Mouse (Mus musculus) MEL (cell line): ENCODE measurements around the gene Kcnj15.

ENCODE experiments used
- BHLHE40 ChIP-seq: IDR thresholded peaks from 2 replicates; pipeline ENCODE4 v1.6.1; 2012; ENCODE audit warnings: low read depth, mild to moderate bottlenecking, inconsistent platforms, low read length, improper control_type of control experiment, borderline replicate concordance
- GATA1 ChIP-seq: IDR thresholded peaks from 2 replicates; pipeline ENCODE4 v1.6.1; 2011; ENCODE audit warnings: low read depth, low read length, improper control_type of control experiment
- MAX ChIP-seq: IDR thresholded peaks from 2 replicates; pipeline ENCODE4 v1.6.1; 2011; ENCODE audit warnings: low read length, improper control_type of control experiment
- SMC3 ChIP-seq: IDR thresholded peaks from 2 replicates; pipeline ENCODE4 v1.6.1; 2011; ENCODE audit warnings: low read depth, low read length, improper control_type of control experiment
- TAL1 ChIP-seq: IDR thresholded peaks from 2 replicates; pipeline ENCODE4 v1.6.1; 2012; ENCODE audit warnings: mild to moderate bottlenecking, inconsistent platforms, low read length, moderate library complexity, mixed read lengths

DNA sequence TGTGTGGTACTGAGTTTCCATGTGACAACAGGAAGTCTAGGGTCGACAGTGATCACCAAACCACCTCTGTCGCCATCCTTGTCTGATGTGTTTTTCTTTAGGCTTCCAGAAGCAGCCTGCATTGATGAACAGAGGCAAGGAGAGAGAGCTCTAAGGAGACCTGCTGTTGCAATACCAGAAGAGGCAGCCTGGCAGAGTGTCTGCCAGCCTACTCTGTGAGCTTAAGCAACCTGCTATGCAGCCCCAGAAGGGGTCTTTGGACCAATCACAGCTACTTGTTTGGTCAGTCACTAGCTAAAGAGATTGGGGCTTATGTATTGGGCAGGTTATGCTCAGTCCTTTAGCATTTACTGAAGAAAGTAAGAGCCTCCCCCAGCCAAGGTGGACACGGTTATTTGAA, 11.9 kb upstream of the Kcnj15 start:
- TF ChIP-seq TAL1 (no peak), MAX (no peak), BHLHE40 (no peak), SMC3 (no peak), GATA1 (no peak)
